Mouse (Mus musculus) A20 (cell line): Measurements from ENCODE around the gene Lgr5.
A peak's percentile ranks its signal among the peaks of the same experiment; 100 is the strongest.

ENCODE experiments used
- DNase-seq: peaks from one replicate; pipeline ENCODE4 v3.0.0-alpha.2; 2011; ENCODE audit warnings: low read depth, low spot score

The Lgr5 gene

GRCm38 (mm10) chr10:115587301-115587969, at the start of gene Lgr5:
Lgr5 (minus strand) TSS chr10:115587780.
- no peak for DNase-seq

DNA sequence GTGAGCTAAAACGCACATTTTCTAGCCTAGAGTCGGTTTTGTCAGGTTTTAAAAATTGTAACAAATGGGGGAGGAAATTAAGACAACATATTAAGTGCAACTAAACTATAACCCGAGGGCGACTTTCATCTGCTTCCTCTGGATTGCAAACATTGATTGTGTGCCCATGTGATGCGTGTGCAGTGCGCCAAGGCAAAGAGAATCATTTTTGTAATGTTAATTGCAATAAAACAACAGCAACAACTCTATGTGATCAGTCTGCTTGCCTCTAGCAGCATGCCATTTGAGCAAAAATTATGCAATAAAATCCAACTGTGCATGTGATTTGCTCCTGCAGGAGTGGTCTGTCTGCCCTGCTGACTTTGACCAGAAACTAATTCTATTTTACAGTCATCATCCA, 39.1 kb upstream of the Lgr5 start:
- no peak for DNase-seq

GRCm38 (mm10) chr10:115624957-115625356, 37.4 kb upstream of the Lgr5 start:
- DNase-seq: no peak

DNA sequence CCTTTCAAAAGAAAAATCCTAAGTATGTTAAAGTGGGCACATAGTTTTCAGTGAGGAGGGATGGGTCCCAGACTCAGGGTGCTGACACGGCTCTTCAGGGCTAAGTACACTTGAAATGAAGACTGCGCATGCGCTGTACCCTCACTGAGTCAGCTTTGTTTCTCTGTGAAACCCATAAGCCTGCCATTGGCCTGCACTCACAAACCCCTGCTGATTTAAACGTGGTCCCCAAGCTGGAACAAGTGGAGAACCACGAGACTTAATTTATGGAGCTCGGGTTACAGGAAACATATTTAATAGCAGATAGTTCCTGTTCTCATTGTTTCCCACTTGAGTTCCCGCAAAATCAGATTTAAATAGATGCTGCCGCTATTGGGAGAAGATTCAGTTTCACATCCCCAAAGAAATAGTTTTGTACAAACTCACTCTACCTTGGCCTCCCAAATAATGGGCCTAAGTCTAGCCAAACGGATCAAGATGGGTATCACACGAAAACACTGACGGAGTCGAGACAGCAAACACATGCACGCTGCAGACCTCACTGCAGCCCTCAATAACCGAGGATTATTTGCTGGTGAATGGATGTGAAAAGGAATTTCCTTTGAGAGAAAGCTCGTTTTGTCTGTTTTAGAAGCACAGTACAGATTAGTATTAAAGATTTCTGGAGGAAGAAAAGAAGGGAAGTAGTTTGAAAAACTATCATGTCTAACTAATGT, 36.5 kb upstream of the Lgr5 start:
- no peak for DNase-seq

GRCm38 (mm10) chr10:115623481-115623880, 35.9 kb upstream of the Lgr5 start:
- DNase-seq: no peak

DNA sequence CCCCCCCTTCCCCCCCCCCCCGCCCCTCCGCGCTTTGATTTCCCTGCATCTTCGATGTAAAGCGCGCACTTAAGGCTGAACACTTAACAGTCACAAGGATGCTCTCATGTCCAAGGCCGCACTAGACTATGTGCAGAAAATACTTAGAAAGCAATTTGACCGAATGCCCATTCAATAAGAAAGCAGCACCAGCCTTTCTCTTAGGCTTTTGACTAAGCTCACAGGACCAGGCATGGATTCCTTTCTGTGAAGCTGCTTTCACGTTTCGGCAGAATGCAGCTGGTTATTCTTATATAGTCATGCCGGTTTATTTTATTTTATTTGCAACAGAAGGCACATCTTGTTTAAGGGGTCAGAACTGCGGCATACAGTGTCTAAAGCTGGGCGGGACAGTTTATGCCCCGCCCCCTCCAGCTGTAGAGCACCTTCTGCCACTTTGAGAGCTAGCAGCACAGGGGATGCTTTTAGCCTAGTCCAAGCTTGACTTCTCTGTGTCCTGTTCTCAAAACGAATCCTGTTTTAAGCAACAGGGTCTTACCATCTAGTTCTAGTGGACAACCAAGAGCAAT, 30.8 kb upstream of the Lgr5 start:
- DNase-seq: no peak

DNA sequence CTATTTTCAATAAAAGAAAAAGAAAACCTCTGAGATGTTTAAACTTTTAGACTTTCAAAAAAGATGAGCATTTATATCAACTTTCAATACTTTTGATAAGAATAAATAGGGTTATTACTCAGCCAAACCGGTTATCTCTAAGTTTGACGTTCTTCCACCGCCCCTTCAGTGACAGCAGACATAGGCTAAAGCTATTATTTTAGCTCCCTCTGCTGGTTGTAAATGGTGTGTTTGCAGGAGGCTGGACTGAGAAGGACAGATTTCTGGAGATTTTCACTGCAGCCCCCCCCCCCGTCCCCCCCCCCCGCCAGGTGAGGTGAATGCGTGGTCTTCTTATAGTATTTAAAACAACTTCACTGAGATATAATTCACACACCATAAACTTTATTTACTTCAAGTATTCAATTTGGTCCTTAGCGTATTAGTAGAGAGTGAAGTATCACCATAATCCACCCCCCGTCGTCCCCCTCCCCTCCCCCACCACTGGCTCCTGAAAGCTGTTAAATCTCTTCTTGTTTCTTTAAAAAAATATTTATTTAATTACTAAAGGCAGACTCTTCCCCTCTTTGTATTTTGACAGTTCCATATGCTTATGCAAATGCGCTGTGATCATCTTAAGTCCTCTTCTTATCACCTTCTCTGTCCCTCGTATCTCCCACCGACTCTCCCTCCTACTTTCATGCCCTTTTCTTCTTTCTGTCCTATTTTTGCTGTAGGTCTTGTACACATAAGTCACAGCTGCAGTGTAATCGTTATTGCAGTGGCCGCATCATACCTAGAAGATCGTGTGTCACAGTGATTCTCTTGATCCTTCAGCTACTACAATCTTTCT, 30.1 kb upstream of the Lgr5 start:
- peak; percentile 21 for DNase-seq

DNA sequence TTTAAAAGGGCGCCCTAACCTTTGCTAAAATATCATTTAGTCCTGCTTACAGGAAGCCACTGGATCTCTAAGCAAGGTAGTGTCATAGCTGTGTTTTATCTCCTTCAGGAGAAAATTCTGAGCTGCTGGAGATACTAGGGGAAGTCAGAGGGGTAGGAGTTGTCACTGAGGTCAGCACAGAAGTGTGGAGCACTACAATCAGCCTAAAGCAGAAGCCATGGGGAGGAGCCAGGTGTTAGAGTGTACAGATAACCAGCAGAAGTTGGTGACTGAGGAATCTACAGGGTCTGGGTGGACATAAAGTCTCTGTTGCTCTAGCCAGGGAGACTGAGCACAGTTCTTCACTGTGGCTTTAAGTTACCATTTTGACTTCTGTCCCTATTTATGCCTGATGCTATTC, 8.2 kb upstream of the Lgr5 start:
- DNase-seq: no peak

DNA sequence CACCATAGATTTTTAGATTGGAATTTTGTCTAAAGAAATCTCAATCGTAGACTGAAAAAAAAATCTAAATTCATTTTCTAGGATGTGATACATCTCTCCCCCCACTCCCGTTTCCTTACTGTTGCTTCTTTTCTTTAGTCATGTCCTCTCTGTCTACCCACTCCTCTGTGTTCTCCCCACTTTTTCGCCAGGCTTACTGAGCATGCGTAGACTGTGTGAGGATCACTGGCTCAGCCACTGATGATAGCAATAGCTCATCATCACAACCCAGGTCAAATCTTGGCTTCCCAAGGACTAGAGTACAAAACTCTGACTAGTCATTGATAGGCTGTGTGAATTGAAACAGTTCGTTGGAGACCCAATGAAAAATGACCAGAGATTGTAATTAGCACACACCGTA, 6.1 kb upstream of the Lgr5 start:
- no peak for DNase-seq

DNA sequence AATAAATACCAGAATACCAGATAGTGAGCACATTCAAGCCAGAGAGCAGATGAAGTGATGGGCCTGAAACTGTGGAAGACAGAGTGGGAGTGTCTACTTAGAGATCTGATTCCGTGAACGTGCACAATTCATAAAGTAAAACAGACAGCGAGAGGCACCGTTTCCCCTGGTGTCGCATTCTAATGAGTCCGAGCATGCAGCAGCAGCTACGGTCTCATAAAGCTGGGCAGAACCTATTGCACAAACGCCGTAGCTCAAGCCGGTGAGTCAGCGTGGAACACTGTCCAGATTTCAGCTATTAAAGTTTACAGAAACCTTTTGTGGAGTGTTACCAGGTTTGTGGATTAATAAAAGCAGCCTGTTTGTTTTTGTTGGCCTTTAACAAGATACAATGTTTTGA, 5.6 kb upstream of the Lgr5 start:
- DNase-seq: no peak

- DNase-seq: no peak
Observed at GRCm38 (mm10) chr10:115587979-115588378, 399 bp upstream of the Lgr5 start.

GRCm38 (mm10) chr10:115586246-115587231, 1.0 kb downstream of the Lgr5 start:
- no peak for DNase-seq

DNA sequence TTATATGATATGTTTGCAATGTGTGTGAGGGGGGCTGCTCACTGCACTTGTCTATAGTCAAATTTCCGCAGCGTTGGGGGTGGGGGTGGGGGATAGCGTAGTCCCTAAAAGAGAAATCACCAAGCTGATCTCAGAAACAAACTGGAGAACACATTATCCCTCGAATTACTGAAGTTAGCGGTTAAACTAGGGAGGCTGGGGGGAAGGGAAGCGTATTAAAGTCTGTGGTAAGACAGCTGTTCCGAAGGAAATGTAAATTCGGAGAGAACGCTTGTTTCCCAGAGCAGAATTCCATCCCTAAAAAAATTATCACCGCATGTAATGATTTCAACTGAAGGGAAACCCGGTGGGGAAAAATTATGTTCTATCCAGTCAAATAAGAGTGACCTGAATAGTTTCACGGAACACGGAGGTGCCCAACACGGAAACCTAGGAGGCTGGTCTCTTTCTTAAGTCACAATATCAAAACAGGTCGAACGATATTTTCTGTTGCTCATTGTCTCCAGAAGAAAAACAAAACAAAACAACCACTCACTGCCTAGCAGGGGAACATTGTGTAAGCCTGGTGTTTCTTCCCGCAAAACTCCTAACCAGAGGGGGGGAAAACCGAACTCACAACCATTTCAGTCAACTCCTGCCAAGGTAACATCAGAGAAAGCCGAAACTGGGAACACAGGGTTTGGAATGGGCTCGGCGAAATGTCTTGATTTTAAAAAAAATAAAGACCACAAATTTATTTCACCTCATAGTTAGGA, 1.9 kb downstream of the Lgr5 start:
- no peak for DNase-seq

GRCm38 (mm10) chr10:115584656-115585055, 2.9 kb downstream of the Lgr5 start:
- no peak for DNase-seq

DNA sequence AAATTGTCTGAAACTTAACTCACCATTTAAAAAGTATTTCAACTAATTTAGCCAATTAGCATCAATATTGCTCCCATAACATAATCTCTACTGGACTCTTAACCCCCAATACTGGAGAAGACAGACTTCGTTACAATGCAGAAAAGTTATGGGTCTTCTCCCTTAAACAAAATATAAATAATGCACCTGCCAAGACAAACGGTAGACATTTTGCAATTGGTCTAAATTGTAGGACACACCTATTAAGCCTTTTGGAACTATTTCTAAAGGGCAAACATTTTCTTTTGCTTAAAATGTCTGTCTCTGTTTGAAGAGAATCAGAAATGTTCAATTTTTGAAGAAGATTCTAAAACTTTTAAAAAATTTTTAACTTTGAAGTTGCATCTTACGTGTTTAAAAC, 4.5 kb downstream of the Lgr5 start:
- DNase-seq: no peak

DNA sequence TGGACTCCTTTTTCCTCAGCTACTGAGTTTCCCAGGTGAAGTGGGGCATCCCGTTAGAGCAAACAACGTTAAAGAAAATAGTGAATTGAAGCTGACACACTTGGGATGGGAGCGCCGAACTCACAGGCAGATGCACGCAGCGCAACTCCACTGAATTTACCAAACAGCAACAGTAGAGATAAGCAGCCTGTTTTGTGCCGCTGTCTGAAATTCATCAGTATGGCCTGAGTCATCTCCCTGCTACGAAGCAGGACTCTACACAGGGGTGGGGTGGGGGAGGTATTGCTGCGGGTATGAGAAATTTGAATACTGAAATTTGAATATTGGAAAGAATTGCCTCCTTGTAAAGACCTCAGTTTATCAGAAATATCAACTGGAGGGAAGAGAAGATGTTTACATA, 5.6 kb downstream of the Lgr5 start:
- no peak for DNase-seq

DNA sequence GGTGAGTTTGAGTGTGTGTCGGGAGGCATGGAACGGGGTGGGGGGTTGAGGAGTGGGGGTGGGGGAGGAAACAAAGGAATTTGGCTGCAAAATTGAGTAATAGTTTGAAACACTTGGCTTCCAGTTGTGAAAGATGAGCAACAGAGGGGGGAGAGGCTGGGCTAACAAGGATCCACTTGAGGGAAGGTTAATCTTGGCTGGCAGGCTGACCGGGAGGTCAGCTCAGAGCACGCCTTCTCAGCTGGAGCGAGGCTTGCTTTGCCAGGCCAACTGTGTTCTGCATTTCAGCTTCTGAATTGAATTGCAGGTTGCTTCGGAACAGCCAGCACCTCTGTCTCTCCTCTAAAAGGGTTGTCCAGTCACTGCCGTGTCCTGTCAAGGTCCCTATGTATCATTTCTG, 8.1 kb downstream of the Lgr5 start:
- no peak for DNase-seq

DNA sequence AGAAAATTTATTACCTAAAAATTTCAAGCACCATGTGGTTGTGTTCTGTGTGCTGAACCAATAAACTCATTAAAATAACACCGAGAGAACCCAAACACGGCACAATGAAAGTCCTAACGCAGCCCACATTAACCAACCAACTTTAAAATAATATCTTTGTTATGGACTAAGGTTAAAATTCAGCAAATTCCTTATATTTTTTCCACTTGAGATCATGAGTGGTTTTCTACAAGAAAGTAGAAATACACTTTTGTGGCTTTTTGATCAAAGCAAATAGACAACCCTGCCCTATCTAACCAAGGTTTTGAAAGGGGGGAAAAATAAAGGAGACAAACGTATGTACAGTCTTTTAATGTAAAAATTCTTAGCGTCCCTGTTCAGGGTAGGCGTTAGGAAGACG, 8.5 kb downstream of the Lgr5 start:
- no peak for DNase-seq

DNA sequence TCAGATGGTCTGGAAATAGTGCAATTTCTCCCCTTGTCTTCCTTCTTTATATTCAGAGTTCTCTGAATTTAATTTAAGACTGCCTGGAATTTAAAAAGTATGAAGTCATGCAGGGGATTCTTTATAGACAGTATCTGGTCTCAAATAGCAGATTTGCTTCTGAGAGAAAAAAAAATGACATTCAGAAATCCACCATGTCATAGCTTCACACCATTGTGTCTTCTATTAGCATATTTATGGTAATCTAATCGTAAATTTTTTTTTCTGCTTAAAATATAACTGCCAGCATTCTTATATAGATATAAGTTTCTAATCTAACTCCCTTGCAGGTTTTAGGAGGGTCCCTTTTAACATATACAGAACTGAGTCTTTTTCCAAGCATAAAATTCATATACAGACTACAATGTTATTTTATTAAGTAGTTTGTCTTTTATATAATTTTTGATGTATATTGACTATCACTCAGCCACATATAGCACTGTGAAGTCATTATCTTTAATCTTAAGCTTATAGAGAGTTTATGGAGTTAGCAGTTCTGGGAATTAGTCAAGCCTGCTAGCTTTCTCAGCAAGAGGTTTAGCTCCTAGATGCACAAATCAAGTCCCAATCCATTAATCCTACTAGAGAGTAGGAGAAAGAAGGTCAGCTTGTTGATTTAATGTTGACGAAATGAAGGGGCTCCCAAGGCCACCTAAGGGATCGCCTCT, 15.7 kb downstream of the Lgr5 start:
- DNase-seq: no peak

DNA sequence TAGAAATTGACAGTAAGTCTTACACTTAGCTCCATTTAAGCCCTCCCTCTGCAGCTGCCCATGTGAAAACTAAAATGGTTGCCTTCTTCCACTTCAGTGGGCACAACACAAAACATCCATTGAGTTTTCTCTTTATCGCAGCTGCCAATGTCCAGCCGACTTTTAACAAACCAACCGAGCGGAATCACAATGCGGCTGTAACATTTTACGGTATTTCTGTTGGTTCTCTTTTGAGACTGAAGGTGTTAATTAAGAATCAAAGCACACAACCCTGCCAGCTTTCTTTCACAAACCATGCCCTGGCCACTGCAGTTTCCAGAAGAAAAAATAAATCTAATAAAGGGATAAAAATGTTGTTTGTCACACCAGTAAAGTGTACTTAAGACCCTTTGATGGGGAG, 16.3 kb downstream of the Lgr5 start:
- no peak for DNase-seq
